Mouse (Mus musculus): ENCODE data around the gene Dnmt3c.

DNA sequence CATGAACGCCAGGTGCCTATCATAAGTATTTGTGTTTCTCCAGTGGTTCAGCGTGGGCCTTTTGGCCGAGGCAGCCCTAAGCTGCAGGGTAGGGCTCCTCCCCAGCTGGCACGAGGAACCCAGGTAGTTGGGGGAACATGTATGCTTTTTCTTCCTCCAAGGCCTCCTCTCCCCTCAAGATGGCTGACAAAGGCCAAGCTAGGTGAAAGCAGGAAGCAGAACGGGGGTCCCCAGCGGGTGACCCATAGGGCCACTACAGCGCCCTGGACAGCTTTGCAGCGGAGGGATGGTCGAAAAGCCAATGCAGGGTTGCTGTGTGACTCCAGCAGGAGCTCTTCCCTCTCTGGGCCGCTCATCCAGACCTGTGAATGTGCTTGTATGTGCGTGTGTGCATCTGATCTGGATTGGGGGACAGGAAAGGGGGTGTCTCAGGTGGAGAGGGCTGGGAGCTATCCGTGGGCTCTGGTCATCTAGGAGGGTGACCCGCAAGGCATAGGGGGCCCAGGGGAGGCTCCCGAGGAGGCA lies 47.6 kb upstream of the Dnmt3c start:
- TF ChIP-seq POLR2A (IDR thresholded peaks at IDR 0.05; ENCODE audit: low read depth, low read length) (no peak), CTCF (IDR thresholded peaks at IDR 0.05; ENCODE audit: extremely low read depth, insufficient read depth, insufficient read length, insufficient replicate concordance) (no peak)

All from spleen, adult 2 months (tissue).